Mouse (Mus musculus) MEL (cell line): Measurements from ENCODE around the gene Cog7.

ENCODE experiments used
- CTCF ChIP-seq, 3 experiments: IDR thresholded peaks in 2 of 3; conservative IDR thresholded peaks in 1 of 3; 2 replicates each; pipeline ENCODE4 v1.5.1; 2011 to 2012; ENCODE audit warnings: low read length in 3 of 3, low read depth in 2 of 3, mild to moderate bottlenecking in 2 of 3, improper control_type of control experiment in 1 of 3, inconsistent platforms in 1 of 3, mixed read lengths in 1 of 3, moderate library complexity in 1 of 3; ENCODE audit not compliant: control insufficient read depth in 1 of 3, insufficient read depth in 1 of 3, poor library complexity in 1 of 3, severe bottlenecking in 1 of 3
- ELF1 ChIP-seq: IDR thresholded peaks from 2 replicates; pipeline ENCODE4 v1.6.1; 2014; ENCODE audit warnings: low read depth, mild to moderate bottlenecking, inconsistent platforms, low read length, improper control_type of control experiment, moderate library complexity
- MYB ChIP-seq: IDR thresholded peaks from 2 replicates; pipeline ENCODE4 v1.6.1; 2011; ENCODE audit warnings: mild to moderate bottlenecking, low read depth, low read length, improper control_type of control experiment
- NRF1 ChIP-seq: IDR thresholded peaks from 2 replicates; pipeline ENCODE4 v1.6.1; 2014; ENCODE audit warnings: low read depth, mild to moderate bottlenecking, inconsistent platforms, low read length, improper control_type of control experiment, moderate library complexity; ENCODE audit not compliant: poor library complexity, insufficient read depth, severe bottlenecking
- POLR2A ChIP-seq, 2 experiments: IDR thresholded peaks; 2 replicates each; pipeline ENCODE4 v1.6.1; 2011 to 2012; ENCODE audit warnings: low read length in 2 of 2, mild to moderate bottlenecking in 2 of 2, control low read depth in 1 of 2, improper control_type of control experiment in 1 of 2, low read depth in 1 of 2, moderate library complexity in 1 of 2; ENCODE audit not compliant: control insufficient read depth in 1 of 2, insufficient read depth in 1 of 2, poor library complexity in 1 of 2
- USF1 ChIP-seq: IDR thresholded peaks from 2 replicates; pipeline ENCODE4 v1.6.1; 2014; ENCODE audit warnings: low read depth, mild to moderate bottlenecking, inconsistent platforms, low read length, improper control_type of control experiment, moderate library complexity
- USF2 ChIP-seq, 2 experiments: IDR thresholded peaks; 2 replicates each; pipeline ENCODE4 v1.6.1; 2011 to 2012; ENCODE audit warnings: improper control_type of control experiment in 2 of 2, low read length in 2 of 2, borderline replicate concordance in 1 of 2, inconsistent platforms in 1 of 2, low read depth in 1 of 2, mild to moderate bottlenecking in 1 of 2; ENCODE audit not compliant: insufficient read depth in 1 of 2
- ZC3H11A ChIP-seq: IDR thresholded peaks from 2 replicates; pipeline ENCODE4 v1.6.1; 2012; ENCODE audit warnings: low read depth, mild to moderate bottlenecking, inconsistent platforms, low read length, improper control_type of control experiment

- no peak for TF ChIP-seq ZC3H11A
- TF ChIP-seq CTCF (IDR thresholded peaks at IDR 0.05 in 2 of 3, conservative IDR thresholded peaks at IDR 0.05 in 1 of 3; ENCODE audit: control insufficient read depth in 1 of 3, insufficient read depth in 1 of 3, low read depth in 2 of 3, low read length in 3 of 3, poor library complexity in 1 of 3, severe bottlenecking in 1 of 3), result no peak
- TF ChIP-seq NRF1, result no peak
- TF ChIP-seq POLR2A (IDR thresholded peaks at IDR 0.05; ENCODE audit: control insufficient read depth in 1 of 2, insufficient read depth in 1 of 2, low read depth in 1 of 2, low read length in 2 of 2, poor library complexity in 1 of 2), result no peak
- TF ChIP-seq USF1, result peak; percentile 61
- TF ChIP-seq ELF1, result no peak
- TF ChIP-seq MYB, result no peak
- no peak for TF ChIP-seq USF2 (IDR thresholded peaks at IDR 0.05; ENCODE audit: borderline replicate concordance in 1 of 2, insufficient read depth in 1 of 2, low read depth in 1 of 2, low read length in 2 of 2)
Observed at GRCm38 (mm10) chr7:121970250-121970649, 11.3 kb downstream of the Cog7 start.
